Mouse (Mus musculus) kidney, postnatal 14 days (tissue): ENCODE measurements around the gene Tomm40l.

Source experiments
- DNase-seq: peaks from one replicate; pipeline ENCODE4 v3.0.0; 2022; ENCODE audit warnings: mixed read lengths

Gene Tomm40l

GRCm38 (mm10) chr1:171224857-171225256 is 2.5 kb upstream of the Tomm40l start, which contains the start of gene Apoa2:
Gene Apoa2 (plus strand): TSS chr1:171225054.
- DNase-seq: no peak

DNA sequence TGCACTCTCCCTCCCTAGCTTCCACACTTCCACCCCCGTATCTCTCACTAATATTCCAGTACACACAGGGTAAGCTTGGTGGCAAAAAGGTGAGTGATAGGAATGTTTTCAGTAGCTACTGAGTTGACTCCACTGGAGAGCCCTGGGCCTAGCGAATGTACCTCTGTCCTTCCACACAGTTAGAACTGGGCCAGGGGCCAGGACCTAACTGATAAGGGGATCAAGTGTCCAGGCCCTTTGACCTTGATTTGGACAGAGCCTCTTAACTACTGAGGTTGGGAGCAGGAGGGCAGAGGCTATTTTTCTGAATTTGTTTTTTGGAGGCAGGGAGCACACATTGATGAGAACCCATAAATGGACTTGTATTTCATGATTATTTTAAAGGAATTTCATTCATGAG is 1.5 kb upstream of the Tomm40l start:
- peak; percentile 58 for DNase-seq

DNA sequence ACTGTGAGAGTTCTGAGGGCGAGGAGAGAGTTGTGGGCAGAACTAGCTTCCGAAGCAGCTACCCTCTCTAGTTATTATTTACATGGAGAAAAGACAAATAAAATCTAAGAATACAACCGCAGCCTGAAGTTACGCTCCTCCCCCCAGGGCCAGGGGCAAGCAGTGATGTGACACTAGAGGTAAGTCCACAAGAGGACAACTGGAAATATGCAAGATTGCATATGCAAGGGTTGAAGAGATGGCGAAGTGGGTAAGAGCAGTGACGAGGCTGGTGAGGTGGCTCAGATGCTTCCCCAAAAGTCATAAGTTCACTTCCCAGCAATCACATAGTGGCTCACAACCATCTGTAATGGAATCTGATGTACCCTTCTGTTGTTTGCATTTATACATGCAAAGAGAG is 854 bp upstream of the Tomm40l start:
- no peak for DNase-seq

DNA sequence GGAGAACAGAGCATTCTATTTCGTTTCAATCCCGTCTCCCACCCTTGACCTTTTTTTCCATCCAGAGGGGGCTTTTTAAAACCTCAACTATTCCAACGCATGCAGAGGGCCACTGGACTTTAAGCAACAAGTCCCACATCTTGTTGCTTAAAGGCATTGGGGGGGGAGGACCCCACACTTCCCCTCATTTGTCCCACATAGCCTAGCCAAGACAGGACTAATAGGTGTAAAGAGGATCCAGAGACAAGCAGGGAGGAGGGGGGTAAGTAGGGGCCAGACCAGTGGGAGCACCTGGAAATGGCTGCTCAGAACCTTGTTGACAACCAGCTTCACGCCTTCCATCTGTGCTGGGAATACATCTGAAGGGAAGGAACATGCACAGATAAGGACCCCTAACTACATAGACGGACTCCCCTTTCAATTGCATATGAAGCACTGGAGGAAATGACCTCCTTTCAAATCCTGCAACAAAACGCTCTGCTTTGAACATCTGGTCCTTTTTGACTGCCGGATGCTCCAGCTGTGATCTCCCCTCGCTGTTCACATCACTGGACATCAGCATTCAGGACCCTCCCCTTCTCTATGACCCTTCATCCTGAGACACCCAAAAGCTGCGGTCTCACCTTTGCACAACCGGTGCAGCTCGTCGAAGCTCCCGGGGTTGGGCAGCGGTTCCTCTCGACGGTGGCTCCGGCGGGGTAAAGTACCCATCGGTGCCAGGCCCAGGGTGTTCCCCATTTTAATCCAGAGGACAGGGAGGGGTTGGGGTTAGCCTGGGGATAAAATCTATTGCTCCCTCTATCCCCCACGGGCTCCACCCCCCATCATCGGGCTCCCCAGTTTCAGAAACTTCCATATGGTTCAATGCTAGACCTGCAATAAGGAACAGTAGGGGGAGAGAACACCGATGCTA is 777 bp downstream of the Tomm40l start:
- peak; percentile 35 for DNase-seq

DNA sequence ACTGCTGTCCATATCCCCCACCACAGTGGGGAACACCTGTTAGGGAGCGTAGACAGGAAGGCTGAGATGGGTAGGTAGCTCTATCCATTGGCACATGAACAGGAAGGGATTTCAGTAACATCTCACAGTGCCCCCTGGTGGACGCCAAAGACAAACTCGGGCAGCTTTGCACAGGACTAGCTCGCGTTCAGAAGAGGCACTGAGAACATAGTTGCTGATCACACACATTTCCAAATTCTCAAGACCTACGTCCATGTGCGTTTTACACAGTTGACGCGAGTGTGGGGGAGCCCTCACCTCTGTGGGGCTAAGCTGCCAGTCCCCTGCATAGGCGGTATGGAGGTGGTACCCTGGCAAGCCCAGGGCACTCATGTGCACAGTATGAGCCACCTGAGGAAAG is 1.4 kb downstream of the Tomm40l start:
- peak; percentile 89 for DNase-seq

DNA sequence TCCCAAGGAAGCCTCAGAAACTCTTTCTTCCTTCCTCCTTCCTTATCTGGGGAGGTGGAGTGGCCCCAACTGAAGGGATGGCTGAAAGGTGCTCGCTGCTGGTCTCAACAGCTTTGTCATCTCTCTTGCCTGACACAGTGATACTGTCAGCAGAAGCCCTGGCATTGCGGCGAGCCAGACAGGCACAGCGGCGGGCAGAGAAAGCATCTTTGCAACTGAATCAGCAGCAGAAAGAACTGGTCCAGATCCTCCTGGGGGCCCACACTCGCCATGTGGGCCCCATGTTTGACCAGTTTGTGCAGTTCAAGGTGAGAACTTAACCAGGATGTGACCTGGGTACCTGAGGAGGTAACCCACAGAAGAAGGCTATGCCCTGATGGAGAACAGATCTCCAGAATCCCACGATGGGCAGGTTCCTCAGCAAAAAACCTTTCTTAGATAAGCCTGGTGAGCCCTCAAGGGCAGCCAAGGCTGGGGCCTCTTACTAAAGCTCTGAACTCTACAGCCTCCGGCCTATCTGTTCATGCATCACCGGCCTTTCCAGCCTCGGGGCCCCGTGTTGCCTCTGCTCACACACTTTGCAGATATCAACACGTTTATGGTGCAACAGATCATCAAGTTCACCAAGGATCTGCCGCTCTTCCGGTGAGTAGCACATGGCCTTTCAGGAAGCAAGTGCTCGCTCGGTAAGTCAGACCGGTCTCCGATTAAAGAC is 5.9 kb downstream of the Tomm40l start:
- DNase-seq: no peak

DNA sequence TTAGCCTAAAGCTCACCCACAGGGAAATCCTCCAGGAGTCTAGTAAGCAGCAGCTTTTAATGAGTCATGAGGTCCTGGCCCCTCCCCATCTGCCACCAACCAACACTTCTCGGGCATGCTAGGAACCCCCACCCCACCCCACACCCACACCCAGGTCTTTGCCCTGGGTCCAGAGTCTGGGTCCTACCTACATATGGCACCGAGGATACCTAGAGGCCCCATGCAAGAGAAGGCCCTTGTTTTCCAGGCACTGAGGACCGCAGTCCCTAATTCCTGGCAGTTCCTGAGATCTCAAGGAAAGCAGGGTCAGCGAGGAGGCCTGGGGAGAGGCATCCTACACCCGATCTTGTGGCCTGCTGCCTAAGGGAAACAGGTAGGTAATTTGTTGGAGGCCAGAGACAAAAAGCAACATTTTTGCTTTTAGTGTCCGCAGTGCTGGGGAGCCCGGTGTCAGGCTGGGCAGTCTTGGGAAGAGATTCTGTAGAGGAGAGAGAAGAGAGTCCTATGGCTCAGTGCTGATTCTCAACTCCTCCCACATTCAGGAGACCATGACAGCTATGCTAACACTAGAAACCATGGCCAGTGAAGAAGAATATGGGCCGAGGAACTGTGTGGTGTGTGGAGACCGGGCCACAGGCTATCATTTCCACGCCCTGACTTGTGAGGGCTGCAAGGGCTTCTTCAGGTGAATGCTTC is 8.4 kb downstream of the Tomm40l start, which contains the start of gene Nr1i3:
Nr1i3 (plus strand) TSS at position 170 of the 696 bp plus-strand sequence.
- peak; percentile 53 for DNase-seq

GRCm38 (mm10) chr1:171212854-171213253 is 9.5 kb downstream of the Tomm40l start:
- no peak for DNase-seq

GRCm38 (mm10) chr1:171209409-171209808 is 12.9 kb downstream of the Tomm40l start:
- no peak for DNase-seq

GRCm38 (mm10) chr1:171205704-171206493 is 16.4 kb downstream of the Tomm40l start:
- no peak for DNase-seq

GRCm38 (mm10) chr1:171204249-171204644 is 18.1 kb downstream of the Tomm40l start:
- DNase-seq: no peak

DNA sequence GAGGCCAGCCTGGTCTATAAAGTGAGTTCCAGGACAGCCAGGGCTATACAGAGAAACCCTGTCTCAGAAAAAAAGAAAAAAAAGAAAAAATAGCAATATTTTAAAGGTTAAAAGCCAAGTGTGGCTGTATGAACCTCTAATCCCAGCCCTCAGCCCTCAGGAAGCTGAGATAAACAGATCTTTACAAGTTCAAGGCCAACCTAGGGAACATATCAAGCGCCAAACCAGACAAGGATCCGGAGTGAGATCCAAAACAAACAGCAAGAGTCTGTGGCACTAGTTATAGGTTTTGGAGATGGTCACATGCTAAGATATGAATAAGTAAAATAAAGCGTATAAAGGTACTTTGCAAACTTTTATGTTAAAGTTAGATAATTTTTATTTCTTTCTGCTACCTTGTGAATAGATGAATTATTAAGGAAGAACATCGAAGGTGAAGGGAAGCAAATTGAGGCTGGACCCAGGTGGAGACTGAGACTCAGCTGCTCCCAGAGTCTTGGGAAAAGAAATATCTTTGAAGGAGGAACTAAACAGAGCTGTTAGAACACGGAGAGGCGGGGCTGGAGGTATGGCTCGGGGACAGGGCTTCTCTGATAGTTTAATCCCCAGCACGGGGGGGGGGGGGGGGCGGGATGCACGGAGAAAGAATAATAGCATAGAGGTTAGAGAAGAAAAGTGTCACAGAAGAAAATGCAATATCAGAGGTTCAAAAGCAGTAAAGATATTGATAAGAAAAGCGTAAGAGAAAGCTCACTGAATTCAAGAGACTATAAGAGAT is 18.7 kb downstream of the Tomm40l start:
- no peak for DNase-seq

DNA sequence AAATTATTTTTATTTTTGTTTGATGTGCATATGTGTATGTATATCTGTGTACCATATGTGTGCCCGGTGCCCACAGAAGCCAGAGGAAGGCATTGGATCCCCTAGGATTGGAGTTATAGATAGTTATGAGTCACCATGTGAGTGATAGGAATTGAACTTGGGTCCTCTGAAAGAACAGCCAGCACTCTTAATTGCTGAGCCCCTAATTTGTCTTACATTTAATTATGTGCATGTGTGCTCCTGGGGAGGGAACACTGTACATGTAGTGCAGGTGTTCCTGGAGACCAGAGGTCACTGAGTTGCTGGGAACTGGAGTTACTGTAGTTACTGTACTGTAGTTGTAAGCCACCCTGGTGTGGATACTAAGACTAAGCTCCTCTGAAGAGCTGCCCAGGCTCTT is 21.5 kb downstream of the Tomm40l start:
- no peak for DNase-seq

- no peak for DNase-seq
Observed at GRCm38 (mm10) chr1:171199532-171199931, 22.8 kb downstream of the Tomm40l start.

- DNase-seq: peak; percentile 68
Observed at GRCm38 (mm10) chr1:171195887-171196397, 26.4 kb downstream of the Tomm40l start, which contains the start of gene Pcp4l1. Gene Pcp4l1 (minus strand): TSS chr1:171196268.

- no peak for DNase-seq
Observed at GRCm38 (mm10) chr1:171195046-171195822, 27.1 kb downstream of the Tomm40l start.

- DNase-seq: no peak
Observed at GRCm38 (mm10) chr1:171193911-171194830, 28.1 kb downstream of the Tomm40l start.

DNA sequence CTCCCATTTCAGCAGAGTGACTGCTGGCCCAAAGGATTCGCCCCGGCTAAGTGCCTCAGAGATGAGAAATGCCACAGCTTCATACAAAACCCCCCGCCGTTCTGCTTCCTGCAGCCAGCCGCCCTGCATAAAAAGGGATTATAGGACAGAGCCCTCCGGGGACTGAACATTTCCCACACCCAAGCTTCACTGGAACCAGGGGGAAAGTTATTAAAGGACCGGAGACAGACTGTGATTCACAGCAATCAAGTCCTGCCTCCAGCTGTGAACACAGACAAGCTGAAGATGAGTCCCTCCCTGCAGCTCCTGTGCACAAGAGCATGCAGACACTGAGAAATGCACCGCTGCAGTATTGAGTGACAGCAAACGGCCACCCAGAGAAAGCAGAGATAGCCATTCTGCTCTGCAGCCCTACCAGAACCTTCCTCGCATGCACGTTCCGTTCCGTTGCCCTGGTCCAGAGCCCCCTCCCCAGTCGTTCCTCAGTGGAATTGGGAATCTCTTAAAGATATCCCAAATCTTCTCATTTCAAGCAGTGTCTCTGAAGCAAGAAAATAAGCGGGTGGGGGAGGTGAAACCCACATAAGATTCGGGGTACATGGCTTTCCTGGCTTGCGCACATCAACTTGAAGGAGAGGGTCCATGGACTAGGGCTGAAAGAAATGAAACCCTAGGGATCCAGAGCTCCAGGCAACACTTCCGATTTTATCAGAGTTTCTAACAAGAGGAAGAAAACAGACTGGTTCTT is 29.0 kb downstream of the Tomm40l start:
- DNase-seq: no peak
